Mouse (Mus musculus) T-helper 17 cell (primary cell): ENCODE data around the gene Thrsp.

Source experiments
- in situ Hi-C, 2 experiments: fragments of 300-600 bp; cut with MboI, MseI; formaldehyde crosslinking; loops; 1 replicate in 1 of 2; 2 replicates in 1 of 2; pipeline ENCODE4 v1.15.1; 2025; ENCODE audit warnings: high pct_unique_total_duplicates in 2 of 2

Thrsp gene

GRCm38 (mm10) chr7:97419163-97419562 lies 1.6 kb upstream of the Thrsp start:
- in situ Hi-C loops, result loop anchor here in 1 of 2 experiments (5.0 to 25.0 kb wide), 2 partner anchors 103 to 268 kb away; partner anchors contain the start of gene Clns1a

- in situ Hi-C loops, result loop anchor here in 1 of 2 experiments (5.0 to 25.0 kb wide), 2 partner anchors 104 to 269 kb away; partner anchors contain the start of gene Clns1a
These were observed 1.2 kb upstream of the Thrsp start for GRCm38 (mm10) chr7:97418717-97419116.

GRCm38 (mm10) chr7:97416473-97416872 lies 1.1 kb downstream of the Thrsp start:
- in situ Hi-C loops, result loop anchor here in 1 of 2 experiments (5.0 to 25.0 kb wide), 2 partner anchors 106 to 271 kb away; partner anchors contain the start of gene Clns1a

- in situ Hi-C loops, result loop anchor here in 1 of 2 experiments (5.0 to 25.0 kb wide), 2 partner anchors 107 to 272 kb away; partner anchors contain the start of gene Clns1a
These were observed 2.4 kb downstream of the Thrsp start for GRCm38 (mm10) chr7:97414915-97415687.

GRCm38 (mm10) chr7:97414426-97414825 lies 3.1 kb downstream of the Thrsp start:
- in situ Hi-C loops, result loop anchor here in 1 of 2 experiments (25.0 kb wide), 1 partner anchor 273 kb away; the partner anchor contains the start of gene Clns1a

GRCm38 (mm10) chr7:97413981-97414380 lies 3.5 kb downstream of the Thrsp start:
- in situ Hi-C loops, result loop anchor here in 1 of 2 experiments (25.0 kb wide), 1 partner anchor 273 kb away; the partner anchor contains the start of gene Clns1a

- in situ Hi-C loops, result loop anchor here in 1 of 2 experiments (25.0 kb wide), 1 partner anchor 276 kb away; the partner anchor contains the start of gene Clns1a
These were observed 6.0 kb downstream of the Thrsp start for GRCm38 (mm10) chr7:97411575-97411974.

- in situ Hi-C loops, result loop anchor here in 1 of 2 experiments (25.0 kb wide), 1 partner anchor 276 kb away; the partner anchor contains the start of gene Clns1a
These were observed 6.4 kb downstream of the Thrsp start for GRCm38 (mm10) chr7:97411106-97411505.

GRCm38 (mm10) chr7:97407145-97407544 lies 10.4 kb downstream of the Thrsp start:
- in situ Hi-C loops, result loop anchor here in 1 of 2 experiments (25.0 kb wide), 1 partner anchor 280 kb away; the partner anchor contains the start of gene Clns1a

- in situ Hi-C loops, result loop anchor here in 1 of 2 experiments (25.0 kb wide), 1 partner anchor 287 kb away; the partner anchor contains the start of gene Clns1a
These were observed 17.4 kb downstream of the Thrsp start, which contains the start of gene Ndufc2 for GRCm38 (mm10) chr7:97399960-97400715. TSS of gene Ndufc2 (plus strand) at chr7:97400003.

GRCm38 (mm10) chr7:97398943-97399342 lies 18.6 kb downstream of the Thrsp start:
- in situ Hi-C loops, result no loop called here

GRCm38 (mm10) chr7:97394375-97394774 lies 23.2 kb downstream of the Thrsp start:
- in situ Hi-C loops, result no loop called here

GRCm38 (mm10) chr7:97392079-97392445 lies 25.5 kb downstream of the Thrsp start:
- in situ Hi-C loops, result no loop called here

- in situ Hi-C loops, result no loop called here
These were observed 26.0 kb downstream of the Thrsp start for GRCm38 (mm10) chr7:97391293-97392078.

GRCm38 (mm10) chr7:97388541-97388940 lies 29.0 kb downstream of the Thrsp start:
- in situ Hi-C loops, result no loop called here

GRCm38 (mm10) chr7:97387561-97388147 lies 29.9 kb downstream of the Thrsp start:
- in situ Hi-C loops, result no loop called here

GRCm38 (mm10) chr7:97386806-97387370 lies 30.6 kb downstream of the Thrsp start:
- in situ Hi-C loops, result no loop called here

GRCm38 (mm10) chr7:97386106-97386805 lies 31.3 kb downstream of the Thrsp start:
- in situ Hi-C loops, result no loop called here

GRCm38 (mm10) chr7:97383496-97384132 lies 33.9 kb downstream of the Thrsp start:
- in situ Hi-C loops, result no loop called here
